In the genomic region with DNA sequence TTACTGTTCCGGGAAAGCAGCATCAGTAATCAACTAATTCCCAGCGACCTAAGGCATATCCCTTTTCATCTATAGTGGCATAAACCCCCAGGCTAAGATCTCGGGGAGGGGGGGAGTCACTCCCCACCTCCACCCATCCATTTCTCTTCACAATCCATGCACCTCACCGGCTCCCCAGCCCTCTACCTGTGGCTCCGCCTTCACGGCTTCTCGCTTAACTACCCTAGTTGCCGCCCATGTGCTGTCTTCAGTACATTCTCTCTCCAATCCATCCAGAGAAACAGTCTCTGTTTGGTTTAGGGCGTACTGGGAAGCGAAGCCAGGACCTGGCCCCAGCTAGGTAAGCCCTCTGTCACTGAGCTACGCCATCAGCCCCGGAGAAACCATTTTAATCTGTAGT, we compare ENCODE assay signal across 8 mouse cellular contexts. TPM values are rescaled to one million over a fixed set of nuclear protein-coding genes. Genes with fewer than 3 reads are reported as not detected.
A peak's percentile ranks its signal among the peaks of the same experiment; 100 is the strongest.
DNase-seq lines count a peak whose midpoint lies in the region; ATAC-seq and TF ChIP-seq lines count a peak whose summit lies in the region.

No protein-coding gene starts in this region.

- WGBS in embryonic facial prominence, embryonic 10.5 days, result 7% methylated on average over 12 of the region's 12 CpGs
- WGBS in midbrain, embryonic 11.5 days, result 14% methylated on average over 12 of the region's 12 CpGs

- peak overlapping the region; percentile 89 for H3K4me3 ChIP-seq in embryonic facial prominence, embryonic 10.5 days
- H3K4me3 ChIP-seq in midbrain, embryonic 11.5 days (ENCODE audit: low read depth, low read length), result no peak overlapping the region
- no peak overlapping the region; the same call in 1 of the 2 replicates for H3K4me3 ChIP-seq in left cerebral cortex, adult 2 months

- peaks cover 18% of the 10 kb centered on the region for H3K27me3 ChIP-seq in embryonic facial prominence, embryonic 10.5 days (replicated peaks; ENCODE audit: low read depth, poor library complexity, severe bottlenecking)
- peaks cover 9% of the 10 kb centered on the region for H3K27me3 ChIP-seq in midbrain, embryonic 11.5 days (ENCODE audit: control insufficient read depth, insufficient read depth, low read length)

- peak; percentile 87 for DNase-seq in heart, adult 11 months
- no peak for DNase-seq in heart, adult 18-20 months
- peak; percentile 19 for DNase-seq in embryonic facial prominence, embryonic 10.5 days (ENCODE audit: low spot score)
- peak; percentile 55 for DNase-seq in kidney, adult 11 months
- no peak for DNase-seq in midbrain, embryonic 11.5 days (ENCODE audit: low spot score, missing footprints)
- DNase-seq in left cerebral cortex, adult 2 months (ENCODE audit: extremely low spot score in 1 of 2, low spot score in 2 of 2), result no peak
- DNase-seq in layer of hippocampus, postnatal 25 days (ENCODE audit: extremely low spot score in 1 of 2, low spot score in 1 of 2), result no peak
- no peak for DNase-seq in gastrocnemius, adult 8-10 months (ENCODE audit: low spot score in 2 of 2)

- ATAC-seq in midbrain, embryonic 11.5 days (ENCODE audit: low FRiP score), result no peak

- peak overlapping the region; percentile 78; the same call in 1 of the 2 replicates for H3K4me2 ChIP-seq in midbrain, embryonic 11.5 days

- no peak overlapping the region for H3K27ac ChIP-seq in embryonic facial prominence, embryonic 10.5 days (replicated peaks)
- no peak overlapping the region for H3K27ac ChIP-seq in midbrain, embryonic 11.5 days (ENCODE audit: low read depth, low read length)
- no peak overlapping the region for H3K27ac ChIP-seq in left cerebral cortex, adult 2 months

- H3K36me3 ChIP-seq in embryonic facial prominence, embryonic 10.5 days (replicated peaks), result no peaks in the 10 kb centered on the region
- no peaks in the 10 kb centered on the region for H3K36me3 ChIP-seq in midbrain, embryonic 11.5 days (ENCODE audit: control insufficient read depth, insufficient read depth, low read length)

- H3K9me3 ChIP-seq in embryonic facial prominence, embryonic 10.5 days, result no peaks in the 10 kb centered on the region
- no peaks in the 10 kb centered on the region for H3K9me3 ChIP-seq in midbrain, embryonic 11.5 days (ENCODE audit: control insufficient read depth, low read length)

- TF ChIP-seq CTCF in left cerebral cortex, adult 2 months (IDR thresholded peaks at IDR 0.05), result no peak

- peaks cover 22% of the 10 kb centered on the region for H3K4me1 ChIP-seq in embryonic facial prominence, embryonic 10.5 days
- H3K4me1 ChIP-seq in midbrain, embryonic 11.5 days (ENCODE audit: control insufficient read depth, insufficient read depth, low read length), result 0 out of 2 replicates have a peak, but pooled peaks cover 7% of the 10 kb centered on the region

- H3K9ac ChIP-seq in midbrain, embryonic 11.5 days (ENCODE audit: low read length), result 0 out of 2 replicates have a peak overlapping the region, but pooled peaks have one; percentile 5

- intact Hi-C loops in left cerebral cortex, adult 2 months (cut with DNase I), result no loop called here

RNA-seq across cellular contexts. Expression of a gene that starts 1.4 kb away (rescaled TPM):
- total RNA-seq in heart, adult 18-20 months (2021), result 10 to 100 TPM; 28.4 to 28.6 TPM
- polyA plus RNA-seq in embryonic facial prominence, embryonic 10.5 days (2016; fragmentation: Nextera tagmentation; extraction: Ambion mirVana), result 6.1 and 6.4 TPM in 2 replicates
- polyA plus RNA-seq in midbrain, embryonic 11.5 days (2014; fragmentation: Nextera tagmentation; extraction: Ambion mirVana), result 16.6 and 17.7 TPM in 2 replicates
- total RNA-seq in left cerebral cortex, adult 2 months (2021), result 100 to 1,000 TPM; 203 to 220 TPM
- total RNA-seq in layer of hippocampus, postnatal 25 days (2021), result 100 to 1,000 TPM; 187 to 212 TPM
- total RNA-seq in gastrocnemius, adult 8-10 months (2022), result 1 to 10 TPM; 2.3 to 3.4 (median 2.6) TPM

RNA-seq across cellular contexts. Expression of a gene that starts 35.9 kb away (rescaled TPM):
- under 1 TPM in 1 of 2 experiments, not detected in 1; 0.15 TPM for total RNA-seq in heart, adult 18-20 months (2021)
- polyA plus RNA-seq in embryonic facial prominence, embryonic 10.5 days (2016; fragmentation: Nextera tagmentation; extraction: Ambion mirVana), result not detected in 2 replicates
- polyA plus RNA-seq in midbrain, embryonic 11.5 days (2014; fragmentation: Nextera tagmentation; extraction: Ambion mirVana), result not detected in 2 replicates
- under 1 TPM in 1 of 2 experiments, not detected in 1; 0.11 TPM for total RNA-seq in left cerebral cortex, adult 2 months (2021)
- not detected for total RNA-seq in layer of hippocampus, postnatal 25 days (2021)
- total RNA-seq in gastrocnemius, adult 8-10 months (2022), result not detected

RNA-seq across cellular contexts. Expression of a gene that starts 57.1 kb away (rescaled TPM):
- 1 to 10 TPM; 1.5 to 8.6 TPM for total RNA-seq in heart, adult 18-20 months (2021)
- 9.9 TPM in 2 replicates for polyA plus RNA-seq in embryonic facial prominence, embryonic 10.5 days (2016; fragmentation: Nextera tagmentation; extraction: Ambion mirVana)
- polyA plus RNA-seq in midbrain, embryonic 11.5 days (2014; fragmentation: Nextera tagmentation; extraction: Ambion mirVana), result 16.8 and 17.9 TPM in 2 replicates
- total RNA-seq in left cerebral cortex, adult 2 months (2021), result 10 to 100 TPM; 22.0 to 24.2 TPM
- total RNA-seq in layer of hippocampus, postnatal 25 days (2021), result 10 to 100 TPM; 17.0 to 22.1 TPM
- total RNA-seq in gastrocnemius, adult 8-10 months (2022), result 100 to 1,000 TPM; 127 to 157 (median 137) TPM

Comparison
In these comparisons a context has a peak if more than half of its experiments do, and no peak if none do; other contexts are left out.
1. DNase-seq: peak in heart, adult 11 months (single experiment), embryonic facial prominence, embryonic 10.5 days (single experiment) and kidney, adult 11 months (single experiment); none in heart, adult 18-20 months (0 of 2), midbrain, embryonic 11.5 days (single experiment), left cerebral cortex, adult 2 months (0 of 2), layer of hippocampus, postnatal 25 days (0 of 2) and gastrocnemius, adult 8-10 months (0 of 2).
2. RNA of a gene that starts 1.4 kb away (total RNA-seq): 203 to 220 TPM in left cerebral cortex, adult 2 months, 187 to 212 TPM in layer of hippocampus, postnatal 25 days and 28.4 to 28.6 TPM in heart, adult 18-20 months; 2.3 to 3.4 TPM in gastrocnemius, adult 8-10 months; every median in the first group is over 4 times any median in the second.
3. RNA of a gene that starts 57.1 kb away (total RNA-seq): 127 to 157 TPM in gastrocnemius, adult 8-10 months; 22.0 to 24.2 TPM in left cerebral cortex, adult 2 months, 17.0 to 22.1 TPM in layer of hippocampus, postnatal 25 days and 1.5 to 8.6 TPM in heart, adult 18-20 months; every median in the first group is over 4 times any median in the second.